Mouse (Mus musculus) bone marrow, adult 2 months (tissue): Measurements from ENCODE around the gene Dennd6a. TPM values are rescaled to one million over a fixed set of nuclear protein-coding genes. Genes with fewer than 3 reads are reported as not detected.

Experiments
- H3K27ac ChIP-seq: fragments of 200-500 bp; 2 replicates; pipeline ENCODE4 v1.5.1; 2012; ENCODE audit warnings: low read depth, mild to moderate bottlenecking, control low read depth, inconsistent platforms, low read length; ENCODE audit not compliant: control insufficient read depth, poor library complexity, insufficient read depth
- H3K4me1 ChIP-seq: fragments of 200-500 bp; 2 replicates; pipeline ENCODE4 v1.6.1; 2011; ENCODE audit warnings: low read length; ENCODE audit not compliant: control insufficient read depth, insufficient read depth
- H3K4me3 ChIP-seq: fragments of 200-500 bp; replicated peaks from 2 replicates; pipeline ENCODE3; 2011; ENCODE audit warnings: mild to moderate bottlenecking, low read depth, low read length, control low read depth; ENCODE audit not compliant: control insufficient read depth
- CTCF ChIP-seq: fragments of 200-500 bp; IDR thresholded peaks from 2 replicates; pipeline ENCODE4 v1.5.1; 2011; ENCODE audit warnings: low read length, control low read depth; ENCODE audit not compliant: control insufficient read depth, insufficient read depth
- POLR2A ChIP-seq: fragments of 200-500 bp; IDR thresholded peaks from 2 replicates; pipeline ENCODE4 v1.6.1; 2011; ENCODE audit warnings: low read depth, mild to moderate bottlenecking, control low read depth, low read length, borderline replicate concordance; ENCODE audit not compliant: control insufficient read depth
- WGBS: fragments of 180-500 bp; shearing (Covaris S2); methylation state at CpG from one replicate; pipeline ENCODE4 v1.1.7; 2018; 5-methylcytosine and 5-hydroxymethylcytosine counted together
- polyA plus RNA-seq: library from polyadenylated mRNA; stranded (reverse); fragments of >200 nt; gene quantifications from 2 replicates; pipeline ENCODE4 v1.2.4, GENCODE M21; 2011; ENCODE audit warnings: low replicate concordance; ENCODE audit not compliant: missing spikeins, insufficient read depth, insufficient read length

Dennd6a gene
- polyA plus RNA-seq, 1 experiment: 7.6 TPM

GRCm38 (mm10) chr14:26639961-26640360 is 66.3 kb downstream of the Dennd6a start:
- 43% methylated on average over 2 of the region's 2 CpGs for WGBS
- peak overlapping the region; percentile 42 for H3K4me3 ChIP-seq
- TF ChIP-seq POLR2A (no peak), CTCF (0 out of 2 replicates have a peak, but pooled peaks have one; percentile 2)
- no peaks in the 10 kb centered on the region; the same call in none of the 2 replicates for H3K4me1 ChIP-seq
- no peak overlapping the region for H3K27ac ChIP-seq

- Histone ChIP-seq H3K27ac (no peak overlapping the region), H3K4me3 (no peak overlapping the region), H3K4me1 (no peaks in the 10 kb centered on the region; the same call in none of the 2 replicates)
- WGBS: 50% methylated on average over 3 of the region's 3 CpGs
- TF ChIP-seq CTCF (no peak), POLR2A (no peak)
Observed at GRCm38 (mm10) chr14:26643006-26643624, 69.5 kb downstream of the Dennd6a start.

GRCm38 (mm10) chr14:26645989-26646650 is 72.5 kb downstream of the Dennd6a start:
- TF ChIP-seq CTCF (no peak), POLR2A (no peak)
- Histone ChIP-seq H3K4me1 (no peaks in the 10 kb centered on the region; the same call in 1 of the 2 replicates), H3K27ac (no peak overlapping the region), H3K4me3 (no peak overlapping the region)
- WGBS: 57% methylated on average over 5 of the region's 5 CpGs

GRCm38 (mm10) chr14:26647811-26648210 is 74.2 kb downstream of the Dennd6a start:
- Histone ChIP-seq H3K4me1 (no peaks in the 10 kb centered on the region; the same call in 1 of the 2 replicates), H3K4me3 (no peak overlapping the region), H3K27ac (no peak overlapping the region)
- TF ChIP-seq POLR2A (no peak), CTCF (no peak)
- WGBS: 82% methylated on average over 2 of the region's 2 CpGs

DNA sequence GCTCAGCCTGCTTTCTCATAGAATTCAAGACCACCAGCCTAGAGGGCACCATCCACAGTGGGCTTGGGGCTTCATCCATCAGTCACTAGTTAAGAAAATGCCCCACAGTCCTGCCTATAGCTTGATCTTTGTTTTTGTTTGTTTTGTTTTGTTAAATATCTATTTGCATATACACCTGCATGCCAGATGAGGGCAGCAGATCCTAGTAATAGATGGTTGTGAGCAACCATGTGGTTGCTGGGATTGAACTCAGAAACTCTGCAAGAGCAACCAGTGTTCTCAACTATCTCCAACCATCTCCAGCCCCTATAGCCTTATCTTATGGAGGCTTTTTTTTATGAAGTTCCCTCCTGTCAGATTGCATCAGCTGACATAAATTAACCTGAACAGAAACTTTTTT is 78.2 kb downstream of the Dennd6a start:
- TF ChIP-seq POLR2A: no peak
- TF ChIP-seq CTCF: no peak
- H3K27ac ChIP-seq: no peak overlapping the region
- H3K4me1 ChIP-seq: no peaks in the 10 kb centered on the region
- H3K4me3 ChIP-seq: no peak overlapping the region

DNA sequence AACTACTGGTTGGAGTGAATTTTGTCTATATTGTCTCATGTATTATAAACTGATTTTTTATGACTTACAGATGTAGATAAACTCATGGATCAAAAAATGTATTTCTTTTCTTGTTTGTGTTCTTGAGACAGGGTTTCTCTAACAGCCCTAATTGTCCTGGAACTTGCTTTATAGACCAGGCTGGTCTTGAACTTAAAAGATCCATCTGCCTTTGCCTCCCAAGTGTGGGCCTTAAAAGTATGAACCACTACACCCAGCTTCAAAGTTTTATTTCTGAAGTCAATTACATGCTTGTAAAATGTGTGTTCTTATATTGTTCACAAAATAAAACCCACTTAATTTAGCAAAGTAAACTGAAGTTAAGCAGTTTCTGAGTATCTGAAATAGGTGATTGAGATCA is 84.5 kb downstream of the Dennd6a start:
- TF ChIP-seq POLR2A: no peak
- no peak for TF ChIP-seq CTCF
- H3K4me1 ChIP-seq: no peaks in the 10 kb centered on the region
- H3K27ac ChIP-seq: no peak overlapping the region

GRCm38 (mm10) chr14:26660233-26660632 is 86.6 kb downstream of the Dennd6a start:
- Histone ChIP-seq H3K4me1 (no peaks in the 10 kb centered on the region), H3K27ac (no peak overlapping the region), H3K4me3 (no peak overlapping the region)
- TF ChIP-seq POLR2A: no peak
- TF ChIP-seq CTCF: no peak
- 92% methylated on average over 1 of the region's 1 CpGs for WGBS

More for the DNA sequence above, 84.5 kb downstream of the Dennd6a start:
- no peak overlapping the region for H3K4me3 ChIP-seq

GRCm38 (mm10) chr14:26662016-26662415 is 88.4 kb downstream of the Dennd6a start:
- 85% methylated on average over 3 of the region's 3 CpGs for WGBS
- no peaks in the 10 kb centered on the region; the same call in 1 of the 2 replicates for H3K4me1 ChIP-seq
- no peak overlapping the region for H3K4me3 ChIP-seq
- H3K27ac ChIP-seq: no peak overlapping the region
- TF ChIP-seq POLR2A: no peak
- no peak for TF ChIP-seq CTCF
